Mouse (Mus musculus): ENCODE measurements around the gene Adck2. TPM values are rescaled to one million over a fixed set of nuclear protein-coding genes. Genes with fewer than 3 reads are reported as not detected.

Gene Adck2
- polyA plus RNA-seq, 1 experiment = 5.5 TPM

GRCm38 (mm10) chr6:39604565-39604964 lies 30.9 kb downstream of the Adck2 start:
- no peak for TF ChIP-seq CTCF (IDR thresholded peaks at IDR 0.05; ENCODE audit: control insufficient read depth, insufficient read depth, insufficient replicate concordance, low read depth, low read length)
- no peak for TF ChIP-seq POLR2A (IDR thresholded peaks at IDR 0.05; ENCODE audit: control insufficient read depth, low read depth, low read length)
- Histone ChIP-seq H3K4me3 (ENCODE audit: control insufficient read depth, low read depth, low read length) (no peak overlapping the region), H3K4me1 (ENCODE audit: control insufficient read depth, insufficient read depth, low read length) (no peaks in the 10 kb centered on the region), H3K27me3 (ENCODE audit: control insufficient read depth, insufficient read depth, low read length) (no peaks in the 10 kb centered on the region), H3K27ac (ENCODE audit: control insufficient read depth, insufficient read depth, low read depth, low read length) (no peak overlapping the region), H3K36me3 (ENCODE audit: control insufficient read depth, insufficient read depth, low read length) (no peaks in the 10 kb centered on the region)

GRCm38 (mm10) chr6:39606056-39606455 lies 32.4 kb downstream of the Adck2 start:
- H3K27me3 ChIP-seq (ENCODE audit: control insufficient read depth, insufficient read depth, low read length) = no peaks in the 10 kb centered on the region
- no peak for TF ChIP-seq POLR2A (IDR thresholded peaks at IDR 0.05; ENCODE audit: control insufficient read depth, low read depth, low read length)
- no peak for TF ChIP-seq CTCF (IDR thresholded peaks at IDR 0.05; ENCODE audit: control insufficient read depth, insufficient read depth, insufficient replicate concordance, low read depth, low read length)
- no peaks in the 10 kb centered on the region for H3K4me1 ChIP-seq (ENCODE audit: control insufficient read depth, insufficient read depth, low read length)
- H3K27ac ChIP-seq (ENCODE audit: control insufficient read depth, insufficient read depth, low read depth, low read length) = no peak overlapping the region
- no peak overlapping the region for H3K4me3 ChIP-seq (ENCODE audit: control insufficient read depth, low read depth, low read length)
- H3K36me3 ChIP-seq (ENCODE audit: control insufficient read depth, insufficient read depth, low read length) = no peaks in the 10 kb centered on the region

- TF ChIP-seq POLR2A (IDR thresholded peaks at IDR 0.05; ENCODE audit: control insufficient read depth, low read depth, low read length) = no peak
- Histone ChIP-seq H3K36me3 (ENCODE audit: control insufficient read depth, insufficient read depth, low read length) (no peaks in the 10 kb centered on the region; the same call in 1 of the 2 replicates), H3K27me3 (ENCODE audit: control insufficient read depth, insufficient read depth, low read length) (no peaks in the 10 kb centered on the region)
These were observed 33.2 kb downstream of the Adck2 start for GRCm38 (mm10) chr6:39606862-39607261.

GRCm38 (mm10) chr6:39607365-39607764 lies 33.7 kb downstream of the Adck2 start:
- H3K4me1 ChIP-seq (ENCODE audit: control insufficient read depth, insufficient read depth, low read length) = no peaks in the 10 kb centered on the region
- no peak overlapping the region for H3K27ac ChIP-seq (ENCODE audit: control insufficient read depth, insufficient read depth, low read depth, low read length)
- H3K36me3 ChIP-seq (ENCODE audit: control insufficient read depth, insufficient read depth, low read length) = no peaks in the 10 kb centered on the region; the same call in 1 of the 2 replicates
- no peak overlapping the region for H3K4me3 ChIP-seq (ENCODE audit: control insufficient read depth, low read depth, low read length)
- no peaks in the 10 kb centered on the region for H3K27me3 ChIP-seq (ENCODE audit: control insufficient read depth, insufficient read depth, low read length)
- no peak for TF ChIP-seq CTCF (IDR thresholded peaks at IDR 0.05; ENCODE audit: control insufficient read depth, insufficient read depth, insufficient replicate concordance, low read depth, low read length)
- TF ChIP-seq POLR2A (IDR thresholded peaks at IDR 0.05; ENCODE audit: control insufficient read depth, low read depth, low read length) = no peak

More at GRCm38 (mm10) chr6:39606862-39607261, 33.2 kb downstream of the Adck2 start:
- Histone ChIP-seq H3K4me1 (ENCODE audit: control insufficient read depth, insufficient read depth, low read length) (no peaks in the 10 kb centered on the region), H3K27ac (ENCODE audit: control insufficient read depth, insufficient read depth, low read depth, low read length) (no peak overlapping the region), H3K4me3 (ENCODE audit: control insufficient read depth, low read depth, low read length) (no peak overlapping the region)

GRCm38 (mm10) chr6:39610207-39610606 lies 36.5 kb downstream of the Adck2 start:
- TF ChIP-seq CTCF (IDR thresholded peaks at IDR 0.05; ENCODE audit: control insufficient read depth, insufficient read depth, insufficient replicate concordance, low read depth, low read length) (no peak), POLR2A (IDR thresholded peaks at IDR 0.05; ENCODE audit: control insufficient read depth, low read depth, low read length) (no peak)
- no peak overlapping the region for H3K4me3 ChIP-seq (ENCODE audit: control insufficient read depth, low read depth, low read length)
- no peaks in the 10 kb centered on the region for H3K4me1 ChIP-seq (ENCODE audit: control insufficient read depth, insufficient read depth, low read length)
- H3K36me3 ChIP-seq (ENCODE audit: control insufficient read depth, insufficient read depth, low read length) = no peaks in the 10 kb centered on the region; the same call in 1 of the 2 replicates
- H3K27me3 ChIP-seq (ENCODE audit: control insufficient read depth, insufficient read depth, low read length) = no peaks in the 10 kb centered on the region
- no peak overlapping the region for H3K27ac ChIP-seq (ENCODE audit: control insufficient read depth, insufficient read depth, low read depth, low read length)

- Histone ChIP-seq H3K36me3 (ENCODE audit: control insufficient read depth, insufficient read depth, low read length) (peaks cover 1% of the 10 kb centered on the region), H3K4me3 (ENCODE audit: control insufficient read depth, low read depth, low read length) (no peak overlapping the region), H3K27me3 (ENCODE audit: control insufficient read depth, insufficient read depth, low read length) (no peaks in the 10 kb centered on the region), H3K27ac (ENCODE audit: control insufficient read depth, insufficient read depth, low read depth, low read length) (no peak overlapping the region), H3K4me1 (ENCODE audit: control insufficient read depth, insufficient read depth, low read length) (no peaks in the 10 kb centered on the region)
- TF ChIP-seq CTCF (IDR thresholded peaks at IDR 0.05; ENCODE audit: control insufficient read depth, insufficient read depth, insufficient replicate concordance, low read depth, low read length) (no peak), POLR2A (IDR thresholded peaks at IDR 0.05; ENCODE audit: control insufficient read depth, low read depth, low read length) (no peak)
These were observed 37.6 kb downstream of the Adck2 start for GRCm38 (mm10) chr6:39611296-39611695.

Other genes with a start within 250 kb of the Adck2 start
- 6.4 and 7.0 TPM in 2 replicates for gene Slc37a3, start 196.2 kb upstream of the Adck2 start, polyA plus RNA-seq (2012; rRNA removed)
- gene Rab19, start 192.7 kb upstream of the Adck2 start, polyA plus RNA-seq (2012; rRNA removed) = 0.26 and 0.77 TPM in 2 replicates
- 366 and 374 TPM in 2 replicates for gene Mkrn1, start 153.4 kb upstream of the Adck2 start, polyA plus RNA-seq (2012; rRNA removed)
- 9.5 and 10.0 TPM in 2 replicates for gene Dennd2a, start 16.0 kb upstream of the Adck2 start, polyA plus RNA-seq (2012; rRNA removed)
- gene Gm42420, start 11.9 kb downstream of the Adck2 start, polyA plus RNA-seq (2012; rRNA removed) = 0.90 and 1.0 TPM in 2 replicates
- gene Ndufb2, start 18.7 kb downstream of the Adck2 start, polyA plus RNA-seq (2012; rRNA removed) = 127 and 128 TPM in 2 replicates
- 49.2 and 49.5 TPM in 2 replicates for gene Braf, start 151.6 kb downstream of the Adck2 start, polyA plus RNA-seq (2012; rRNA removed)
- gene Mrps33, start 237.1 kb downstream of the Adck2 start, polyA plus RNA-seq (2012; rRNA removed) = 38.4 and 43.7 TPM in 2 replicates